Mouse (Mus musculus): ENCODE results near the gene Prkar1b. TPM values are rescaled to one million over a fixed set of nuclear protein-coding genes. Genes with fewer than 3 reads are reported as not detected.

The Prkar1b gene
- total RNA-seq, 2 experiments from 2014 or later, result 0.91 to 1.3 TPM

DNA sequence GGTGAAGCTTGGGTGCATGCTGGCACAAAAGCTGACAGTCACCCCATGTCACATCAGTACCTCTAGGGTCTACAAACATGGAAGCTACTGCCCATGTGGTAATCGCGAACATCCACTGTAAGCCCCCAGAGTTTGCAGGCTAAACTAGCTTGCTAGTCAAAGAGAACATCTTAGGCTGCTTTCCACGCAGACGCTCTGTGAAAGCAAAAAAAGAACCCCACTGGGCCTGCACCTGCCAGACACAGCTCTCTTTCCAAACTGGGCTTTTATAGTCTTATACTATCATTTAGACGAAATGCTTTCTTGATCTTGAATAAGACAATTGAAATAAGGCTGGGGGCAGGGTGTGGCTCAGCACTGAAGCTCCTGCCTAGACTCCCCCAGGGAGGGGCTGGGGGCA is 88.1 kb downstream of the Prkar1b start:
- no peak for DNase-seq

GRCm38 (mm10) chr5:139060460-139061051 is 89.2 kb downstream of the Prkar1b start:
- DNase-seq, result no peak

- no peak for DNase-seq
These were observed 96.6 kb downstream of the Prkar1b start for GRCm38 (mm10) chr5:139053176-139053575.

- no peak for DNase-seq
These were observed 98.5 kb downstream of the Prkar1b start for GRCm38 (mm10) chr5:139051276-139051675.

- no peak for DNase-seq
These were observed 100.4 kb downstream of the Prkar1b start for GRCm38 (mm10) chr5:139049367-139049766.

GRCm38 (mm10) chr5:139047171-139047570 is 102.6 kb downstream of the Prkar1b start:
- DNase-seq, result no peak

- DNase-seq, result no peak
These were observed 103.2 kb downstream of the Prkar1b start for GRCm38 (mm10) chr5:139046636-139047035.

- no peak for DNase-seq
These were observed 106.3 kb downstream of the Prkar1b start for GRCm38 (mm10) chr5:139043546-139043945.

DNA sequence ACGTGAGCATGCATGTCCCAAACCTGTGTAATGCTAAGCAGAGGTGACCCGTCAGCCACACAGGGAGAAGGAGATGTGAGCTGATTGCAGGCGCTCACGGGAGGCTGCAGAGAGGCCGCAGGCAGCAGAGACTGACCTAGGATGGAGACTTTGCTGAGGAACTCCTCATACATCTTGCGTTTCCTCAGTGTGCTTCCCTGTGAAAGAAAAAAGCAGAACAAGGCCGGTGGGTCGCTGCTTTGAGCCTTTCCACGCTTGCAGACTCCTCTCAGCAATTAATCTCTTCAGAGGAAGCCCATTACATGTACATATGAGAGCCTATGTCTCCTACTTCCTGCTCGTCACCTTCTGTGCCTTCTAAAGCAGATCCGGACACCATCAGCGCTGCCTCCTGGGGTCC is 107.5 kb downstream of the Prkar1b start:
- no peak for DNase-seq

DNA sequence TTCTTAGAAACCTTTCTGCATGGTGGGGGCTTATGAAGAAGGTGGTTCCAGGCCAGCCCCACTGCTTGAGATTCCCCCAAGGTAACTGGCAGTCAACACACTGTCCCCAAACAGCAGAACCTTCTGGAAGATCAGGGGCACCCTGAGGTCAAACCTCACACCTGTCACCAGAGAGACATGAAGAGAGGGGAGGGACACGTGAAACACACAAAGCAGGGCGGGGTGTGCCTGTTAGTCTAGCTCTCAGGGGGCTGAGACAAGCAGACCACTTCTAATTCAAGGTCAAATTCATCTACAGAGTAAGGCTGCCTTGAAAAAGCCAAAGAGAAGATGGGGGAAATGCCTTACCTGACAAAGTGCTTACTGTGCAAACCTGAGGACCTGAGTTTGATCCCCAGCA is 114.6 kb downstream of the Prkar1b start:
- no peak for DNase-seq

DNA sequence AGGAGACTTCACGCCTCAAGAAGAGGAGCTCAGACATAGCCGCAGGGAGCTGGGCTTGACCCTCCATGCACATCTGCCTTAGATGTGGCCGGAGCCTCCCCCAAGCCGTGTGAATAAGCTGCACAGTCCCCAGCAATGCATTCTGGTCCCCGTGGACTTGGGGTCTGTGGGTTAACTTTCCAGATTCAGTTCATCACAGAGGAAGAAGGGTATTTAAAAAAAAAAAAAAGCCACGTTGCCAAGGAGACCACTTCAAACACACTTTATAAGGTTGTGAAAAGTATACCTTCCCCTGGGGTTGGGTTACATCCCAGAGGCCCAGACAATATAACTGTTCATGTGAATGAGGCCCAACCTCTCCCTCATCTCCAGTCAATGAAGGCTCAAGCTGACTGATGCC is 115.1 kb downstream of the Prkar1b start:
- no peak for DNase-seq

GRCm38 (mm10) chr5:139033406-139034317 is 116.1 kb downstream of the Prkar1b start:
- DNase-seq, result peak; percentile 56

DNA sequence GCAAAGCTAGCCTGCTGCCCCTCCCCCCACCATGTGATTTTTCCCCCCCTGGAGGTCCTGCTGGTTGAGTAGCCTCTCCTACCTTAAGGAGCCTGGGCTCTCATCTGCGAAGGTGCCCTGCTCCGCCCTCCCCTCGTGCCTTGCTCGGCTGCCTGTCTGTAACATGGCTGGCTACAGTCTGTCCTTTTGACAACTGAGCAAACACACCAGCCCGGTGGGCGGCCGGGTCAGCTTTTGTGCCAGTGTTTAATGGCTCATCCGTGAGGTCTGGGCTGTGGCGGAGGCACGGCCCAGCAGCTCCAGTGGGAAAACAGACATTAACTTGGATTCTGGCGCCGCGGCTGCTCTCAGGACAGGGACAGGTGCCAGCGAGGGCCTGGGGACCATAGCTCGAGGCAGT is 122.2 kb downstream of the Prkar1b start:
- no peak for DNase-seq

GRCm38 (mm10) chr5:139024351-139025105 is 125.3 kb downstream of the Prkar1b start:
- DNase-seq, result no peak

DNA sequence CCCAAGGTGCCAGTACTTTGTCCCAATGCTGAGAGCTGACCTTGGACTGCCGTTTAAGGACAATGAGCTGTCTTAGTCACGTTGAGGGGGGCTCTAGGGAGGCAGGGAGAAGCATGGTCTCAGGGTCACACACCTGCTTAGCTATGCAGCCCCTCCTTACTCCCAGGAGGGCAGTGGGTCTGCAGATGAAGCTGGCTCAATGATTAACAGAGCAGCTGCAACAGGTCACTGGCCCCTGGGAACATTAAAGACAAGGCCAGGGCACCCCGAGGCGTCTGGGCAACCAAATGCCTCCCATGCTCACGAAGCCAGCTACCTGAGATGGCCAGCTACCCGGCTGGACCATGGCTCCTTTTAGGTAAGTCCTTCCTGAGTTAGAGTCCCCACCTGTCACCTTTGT is 129.2 kb downstream of the Prkar1b start:
- DNase-seq, result no peak

DNA sequence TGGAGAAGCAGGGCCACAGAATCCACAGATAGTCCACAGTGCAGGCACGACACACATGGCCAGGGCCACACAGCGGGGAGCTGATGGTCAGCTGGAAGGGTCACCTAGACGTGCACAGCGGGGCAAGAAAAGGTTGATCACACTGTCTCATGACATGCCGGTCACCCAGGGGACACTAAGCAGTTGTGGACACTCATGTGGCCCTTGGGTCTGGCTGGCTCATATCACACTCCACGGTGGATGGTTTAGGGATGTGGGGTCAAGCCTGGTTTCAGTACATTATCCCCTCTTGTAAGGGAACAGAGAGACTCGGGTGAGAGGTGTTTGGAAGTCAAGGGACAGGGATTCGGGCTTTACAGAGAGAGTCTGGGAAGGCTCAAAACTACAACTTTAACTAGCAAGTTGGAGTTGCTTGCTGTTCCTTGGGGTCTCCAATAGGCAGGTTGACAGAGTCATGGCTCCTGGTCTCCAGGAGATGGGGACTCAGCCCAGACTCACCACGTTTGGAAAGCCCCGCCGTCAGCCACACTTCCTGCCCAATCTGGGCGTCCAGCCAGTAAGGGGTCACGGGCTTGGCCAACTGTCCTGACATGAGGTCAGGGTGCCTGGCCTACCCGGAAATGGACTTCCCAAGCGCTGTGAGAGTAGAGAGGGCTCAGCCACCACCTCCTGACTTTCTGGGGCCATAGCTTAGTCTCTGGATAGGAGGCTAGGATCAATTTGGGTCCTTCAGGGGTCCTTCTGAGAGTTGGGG is 132.3 kb downstream of the Prkar1b start:
- DNase-seq, result peak; percentile 63

DNA sequence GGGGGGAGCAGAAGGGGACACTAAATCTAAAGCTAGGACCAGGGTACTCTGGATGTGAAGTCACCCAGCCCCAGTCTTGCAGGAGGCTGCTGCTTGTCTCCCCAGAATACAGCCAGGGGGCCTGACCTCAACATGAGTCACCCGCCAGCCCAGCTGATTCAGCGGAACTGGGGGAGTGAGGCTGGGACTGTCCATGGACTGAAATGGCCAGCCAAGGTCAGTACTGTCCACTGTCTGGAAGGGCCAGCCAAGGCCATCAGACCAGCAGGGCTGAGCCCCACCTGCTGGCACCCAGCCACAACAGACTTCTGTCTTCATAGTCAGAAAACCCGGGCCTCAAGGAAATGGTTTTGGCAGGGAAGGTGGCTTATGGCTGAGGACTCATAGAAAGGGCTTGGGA is 134.7 kb downstream of the Prkar1b start:
- peak; percentile 65 for DNase-seq

DNA sequence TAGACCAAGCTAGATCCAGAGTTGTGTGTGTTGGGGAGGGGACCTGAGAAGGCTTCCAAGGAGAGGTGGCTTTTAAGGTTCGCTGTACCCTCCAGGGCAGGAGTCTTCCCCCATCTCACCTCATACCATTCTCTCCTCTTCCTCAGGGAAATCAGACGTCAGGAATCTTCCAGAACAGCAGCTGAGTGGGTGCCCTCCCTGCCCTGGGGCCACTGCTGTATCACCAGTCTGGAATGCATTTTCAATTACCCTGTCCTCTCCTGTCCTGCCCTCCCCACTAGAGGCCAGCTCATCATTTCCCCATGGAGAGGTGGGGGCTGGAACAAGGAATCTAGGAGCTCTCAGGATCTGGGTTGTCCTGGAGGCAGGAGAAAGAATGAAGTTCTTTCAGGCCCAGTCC is 139.2 kb downstream of the Prkar1b start:
- no peak for DNase-seq

GRCm38 (mm10) chr5:139007141-139007775 is 142.5 kb downstream of the Prkar1b start:
- no peak for DNase-seq

GRCm38 (mm10) chr5:139004588-139004987 is 145.2 kb downstream of the Prkar1b start:
- DNase-seq, result peak; percentile 34

- DNase-seq, result no peak
These were observed 150.1 kb downstream of the Prkar1b start for GRCm38 (mm10) chr5:138999716-139000115.
